In the genomic region with DNA sequence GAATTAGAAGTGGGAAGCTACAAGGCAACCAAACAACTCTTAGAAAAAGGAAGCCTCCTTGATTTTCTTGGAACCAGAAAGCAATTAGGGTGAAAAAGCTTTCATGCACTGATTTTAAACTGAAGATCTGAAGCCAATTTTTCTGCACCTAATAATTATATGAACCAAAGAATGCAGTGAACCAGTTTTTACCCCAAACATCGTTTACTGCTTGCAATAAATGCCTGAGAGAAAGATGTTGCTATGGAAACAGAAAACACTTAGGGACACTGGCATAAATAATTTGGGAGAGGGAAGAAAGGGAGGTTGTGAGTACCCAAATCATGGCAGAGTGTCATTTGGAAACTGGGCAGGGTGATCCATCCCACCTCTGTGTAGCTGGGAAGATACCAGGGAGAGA, we compare ENCODE assay signal across 11 mouse cellular contexts.
DNase-seq lines count a peak whose midpoint lies in the region; ATAC-seq and TF ChIP-seq lines count a peak whose summit lies in the region.
"Had no signal": no experiment of that assay in that cellular context is flagged by ENCODE, and none has a peak within 500 bp of the region (broad histone marks: within the 10 kb centered on the region; RNA-seq: fewer than 3 reads in every experiment).

No protein-coding gene starts in this region.

- peaks cover 47% of the 10 kb centered on the region for H3K4me1 ChIP-seq in heart, postnatal 0 days (ENCODE audit: control insufficient read depth, insufficient read depth)
- peaks cover 29% of the 10 kb centered on the region for H3K4me1 ChIP-seq in lung, embryonic 15.5 days
- H3K4me1 ChIP-seq in forebrain, embryonic 13.5 days = peaks cover 22% of the 10 kb centered on the region
- H3K4me1 ChIP-seq in neural tube, embryonic 15.5 days = peaks cover 26% of the 10 kb centered on the region

- H3K9me3 ChIP-seq in heart, postnatal 0 days (replicated peaks; ENCODE audit: control insufficient read depth, low read length) = no peaks in the 10 kb centered on the region
- H3K9me3 ChIP-seq in lung, embryonic 15.5 days = no peaks in the 10 kb centered on the region
- H3K9me3 ChIP-seq in forebrain, embryonic 13.5 days (replicated peaks) = no peaks in the 10 kb centered on the region
- H3K9me3 ChIP-seq in neural tube, embryonic 15.5 days (replicated peaks) = no peaks in the 10 kb centered on the region
- H3K9me3 ChIP-seq: neural tube, embryonic 12.5 days had no signal

- no peak for DNase-seq in heart, postnatal 0 days (ENCODE audit: low spot score)
- no peak for DNase-seq in heart, adult 11 months
- no peak for DNase-seq in lung, postnatal 10 days
- DNase-seq in adrenal gland, adult (ENCODE audit: inconsistent age in 2 of 2, low spot score in 1 of 2) = no peak
- DNase-seq: layer of hippocampus, adult 9-11 months; lung, adult 2 months had no signal

- no peak for TF ChIP-seq EP300 in heart, postnatal 0 days (IDR thresholded peaks at IDR 0.05; ENCODE audit: low read depth)

- 0 out of 2 replicates have a peak overlapping the region, but pooled peaks have one; percentile 16 for H3K4me2 ChIP-seq in heart, postnatal 0 days (ENCODE audit: low read depth, low read length)
- H3K4me2 ChIP-seq in lung, embryonic 15.5 days = no peak overlapping the region
- no peak overlapping the region for H3K4me2 ChIP-seq in forebrain, embryonic 13.5 days
- no peak overlapping the region for H3K4me2 ChIP-seq in neural tube, embryonic 15.5 days
- H3K4me2 ChIP-seq: neural tube, embryonic 12.5 days had no signal

- H3K27me3 ChIP-seq in heart, postnatal 0 days (ENCODE audit: control insufficient read depth, insufficient read depth, low read length) = no peaks in the 10 kb centered on the region
- no peaks in the 10 kb centered on the region for H3K27me3 ChIP-seq in lung, embryonic 15.5 days
- H3K27me3 ChIP-seq in forebrain, embryonic 13.5 days = no peaks in the 10 kb centered on the region
- H3K27me3 ChIP-seq in neural tube, embryonic 15.5 days (replicated peaks) = no peaks in the 10 kb centered on the region
- H3K27me3 ChIP-seq: neural tube, embryonic 12.5 days had no signal

- WGBS in heart, postnatal 0 days = 59% methylated on average over 1 of the region's 1 CpGs
- 32% methylated on average over 1 of the region's 1 CpGs for WGBS in lung, embryonic 15.5 days
- 4% methylated on average over 1 of the region's 1 CpGs for WGBS in forebrain, embryonic 13.5 days
- WGBS in neural tube, embryonic 15.5 days = 4% methylated on average over 1 of the region's 1 CpGs

- no peak overlapping the region for H3K4me3 ChIP-seq in heart, postnatal 0 days (ENCODE audit: low read depth, low read length)
- no peak overlapping the region for H3K4me3 ChIP-seq in lung, embryonic 15.5 days
- no peak overlapping the region for H3K4me3 ChIP-seq in forebrain, embryonic 13.5 days
- H3K4me3 ChIP-seq in neural tube, embryonic 15.5 days (replicated peaks) = no peak overlapping the region
- H3K4me3 ChIP-seq: neural tube, embryonic 12.5 days had no signal

- no peak overlapping the region for H3K9ac ChIP-seq in heart, postnatal 0 days (replicated peaks; ENCODE audit: low read depth, low read length)
- no peak overlapping the region for H3K9ac ChIP-seq in lung, embryonic 15.5 days
- no peak overlapping the region for H3K9ac ChIP-seq in forebrain, embryonic 13.5 days
- H3K9ac ChIP-seq in neural tube, embryonic 15.5 days (replicated peaks) = no peak overlapping the region
- H3K9ac ChIP-seq: neural tube, embryonic 12.5 days had no signal

- no peaks in the 10 kb centered on the region for H3K36me3 ChIP-seq in heart, postnatal 0 days (replicated peaks; ENCODE audit: control insufficient read depth, insufficient read depth, low read length)
- H3K36me3 ChIP-seq in lung, embryonic 15.5 days = no peaks in the 10 kb centered on the region
- no peaks in the 10 kb centered on the region for H3K36me3 ChIP-seq in forebrain, embryonic 13.5 days (ENCODE audit: poor library complexity, severe bottlenecking)
- H3K36me3 ChIP-seq in neural tube, embryonic 15.5 days = no peaks in the 10 kb centered on the region
- H3K36me3 ChIP-seq: neural tube, embryonic 12.5 days had no signal

- TF ChIP-seq CTCF in heart, postnatal 0 days (IDR thresholded peaks at IDR 0.05; ENCODE audit: low read depth) = no peak

- peak overlapping the region; percentile 86 for H3K27ac ChIP-seq in heart, postnatal 0 days (ENCODE audit: low read depth)
- H3K27ac ChIP-seq in lung, embryonic 15.5 days = peak overlapping the region; percentile 74
- H3K27ac ChIP-seq in forebrain, embryonic 13.5 days = peak overlapping the region; percentile 54; the same call in 1 of the 2 replicates
- H3K27ac ChIP-seq in neural tube, embryonic 15.5 days (replicated peaks) = peak overlapping the region; percentile 64
- H3K27ac ChIP-seq: neural tube, embryonic 12.5 days had no signal

- ATAC-seq in heart, postnatal 0 days (ENCODE audit: insufficient read depth, low read depth) = no peak
- no peak for ATAC-seq in lung, embryonic 15.5 days (ENCODE audit: borderline replicate concordance, extremely low read depth, low FRiP score, low TSS enrichment)
- ATAC-seq in forebrain, embryonic 13.5 days = no peak
- ATAC-seq in neural tube, embryonic 15.5 days (ENCODE audit: low FRiP score) = no peak
- ATAC-seq in erythroblast, adult 5-6 weeks (replicated peaks; ENCODE audit: low FRiP score, poor library complexity, severe bottlenecking) = no peak
